Mouse (Mus musculus) embryonic facial prominence, embryonic 15.5 days (tissue): ENCODE measurements around the gene Dhodh. TPM values are rescaled to one million over a fixed set of nuclear protein-coding genes. Genes with fewer than 3 reads are reported as not detected.
A peak's percentile ranks its signal among the peaks of the same experiment; 100 is the strongest.

Experiments
- ATAC-seq: fragments of 200-750 bp; cut with Nextera tagmentation; 2 replicates; pipeline ENCODE4 v1.8.0; 2017; ENCODE audit warnings: low read depth, moderate TSS enrichment; ENCODE audit not compliant: insufficient number of reproducible peaks, low FRiP score, low TSS enrichment
- H3K27ac ChIP-seq: fragments of 300-500 bp; sonication (generic); replicated peaks from 2 replicates; pipeline ENCODE4 v1.5.1; 2015; ENCODE audit warnings: mild to moderate bottlenecking, inconsistent platforms
- H3K27me3 ChIP-seq: fragments of 300-500 bp; sonication (generic); 2 replicates; pipeline ENCODE4 v1.6.1; 2015; ENCODE audit warnings: inconsistent platforms
- H3K36me3 ChIP-seq: fragments of 300-500 bp; sonication (generic); 2 replicates; pipeline ENCODE4 v1.6.1; 2015; ENCODE audit warnings: mild to moderate bottlenecking, inconsistent platforms
- H3K4me1 ChIP-seq: fragments of 300-500 bp; sonication (generic); 2 replicates; pipeline ENCODE4 v1.6.1; 2015; ENCODE audit warnings: inconsistent platforms
- H3K4me2 ChIP-seq: fragments of 300-500 bp; sonication (generic); replicated peaks from 2 replicates; pipeline ENCODE4 v1.6.1; 2015; ENCODE audit warnings: mild to moderate bottlenecking, inconsistent platforms
- H3K4me3 ChIP-seq: fragments of 300-500 bp; sonication (generic); replicated peaks from 2 replicates; pipeline ENCODE4 v1.5.1; 2015; ENCODE audit warnings: mild to moderate bottlenecking, inconsistent platforms
- H3K9ac ChIP-seq: fragments of 300-500 bp; sonication (generic); 2 replicates; pipeline ENCODE4 v1.6.1; 2015; ENCODE audit warnings: inconsistent platforms
- H3K9me3 ChIP-seq: fragments of 300-500 bp; sonication (generic); replicated peaks from 2 replicates; pipeline ENCODE4 v1.6.1; 2016; ENCODE audit warnings: inconsistent platforms
- WGBS: fragments of 180-500 bp; shearing (Covaris S2); methylation state at CpG from one replicate; pipeline ENCODE4 v1.1.7; 2015; 5-methylcytosine and 5-hydroxymethylcytosine counted together
- polyA plus RNA-seq: library from polyadenylated mRNA; unstranded; fragments of >200 nt; fragmentation: Nextera tagmentation; extraction: Ambion mirVana; gene quantifications from 2 replicates; pipeline ENCODE4 v1.2.1, GENCODE M21; 2015

The Dhodh gene
- polyA plus RNA-seq, 1 experiment from 2014 or later: 40.9 TPM

- no peak for ATAC-seq
- peaks cover 5% of the 10 kb centered on the region; the same call in 1 of the 2 replicates for H3K4me1 ChIP-seq
- peak overlapping the region; percentile 14; the same call in 1 of the 2 replicates for H3K27ac ChIP-seq
- peaks cover 14% of the 10 kb centered on the region for H3K36me3 ChIP-seq
- no peak overlapping the region for H3K4me2 ChIP-seq
- 56% methylated on average over 8 of the region's 8 CpGs for WGBS
- no peaks in the 10 kb centered on the region for H3K27me3 ChIP-seq
- H3K9ac ChIP-seq: no peak overlapping the region
- H3K9me3 ChIP-seq: no peaks in the 10 kb centered on the region
- no peak overlapping the region for H3K4me3 ChIP-seq
These were observed 65.5 kb downstream of the Dhodh start for GRCm38 (mm10) chr8:109542748-109543519.

GRCm38 (mm10) chr8:109542165-109542564, 66.3 kb downstream of the Dhodh start:
- Histone ChIP-seq H3K4me2 (no peak overlapping the region), H3K9ac (no peak overlapping the region), H3K4me3 (no peak overlapping the region), H3K4me1 (peaks cover 5% of the 10 kb centered on the region; the same call in 1 of the 2 replicates), H3K9me3 (no peaks in the 10 kb centered on the region), H3K27ac (no peak overlapping the region), H3K27me3 (no peaks in the 10 kb centered on the region), H3K36me3 (peaks cover 7% of the 10 kb centered on the region)
- ATAC-seq: no peak
- 56% methylated on average over 5 of the region's 5 CpGs for WGBS

Other genes with a start within 250 kb of the Dhodh start
- gene Pmfbp1, start 114.6 kb downstream of the Dhodh start, polyA plus RNA-seq: 0.07 TPM in 1 of 2 replicates, not detected in the other
- 20.9 and 22.6 TPM in 2 replicates for gene Dhx38, start 42.8 kb downstream of the Dhodh start, polyA plus RNA-seq
- gene Txnl4b, start 42.8 kb downstream of the Dhodh start, polyA plus RNA-seq: 23.3 and 27.8 TPM in 2 replicates
- 6.6 and 8.2 TPM in 2 replicates for gene Hp, start 29.5 kb downstream of the Dhodh start, polyA plus RNA-seq
- gene Pkd1l3, start 5.8 kb upstream of the Dhodh start, polyA plus RNA-seq: 0.11 TPM in 1 of 2 replicates, not detected in the other
- gene Ist1, start 84.6 kb upstream of the Dhodh start, polyA plus RNA-seq: 153 TPM in 2 replicates
- gene Zfp821, start 96.9 kb upstream of the Dhodh start, polyA plus RNA-seq: 31.0 and 33.1 TPM in 2 replicates
- 7.1 and 7.6 TPM in 2 replicates for gene Atxn1l, start 129.1 kb upstream of the Dhodh start, polyA plus RNA-seq
- 36.4 and 38.3 TPM in 2 replicates for gene Ap1g1, start 169.9 kb upstream of the Dhodh start, polyA plus RNA-seq